Mouse (Mus musculus) embryonic facial prominence, embryonic 10.5 days (tissue): ENCODE measurements around the gene Ccr8. TPM values are rescaled to one million over a fixed set of nuclear protein-coding genes. Genes with fewer than 3 reads are reported as not detected.

Experiments
- polyA plus RNA-seq: library from polyadenylated mRNA; unstranded; fragments of >200 nt; fragmentation: Nextera tagmentation; extraction: Ambion mirVana; gene quantifications from 2 replicates; pipeline ENCODE4 v1.2.1, GENCODE M21; 2016

Ccr8 gene
- polyA plus RNA-seq, 1 experiment from 2014 or later: not detected

Other genes starting within 250 kb of the Ccr8 start
- 71.3 and 72.2 TPM in 2 replicates for gene Wdr48, start 197.2 kb upstream of the Ccr8 start, polyA plus RNA-seq
- 27.9 and 29.2 TPM in 2 replicates for gene Gorasp1, start 154.5 kb upstream of the Ccr8 start, polyA plus RNA-seq
- gene Ttc21a, start 154.5 kb upstream of the Ccr8 start, polyA plus RNA-seq: 0.43 and 0.47 TPM in 2 replicates
- gene Csrnp1, start 107.5 kb upstream of the Ccr8 start, polyA plus RNA-seq: 3.1 and 4.8 TPM in 2 replicates
- 0.04 and 0.38 TPM in 2 replicates for gene Xirp1, start 68.5 kb upstream of the Ccr8 start, polyA plus RNA-seq
- gene Cx3cr1, start 22.2 kb upstream of the Ccr8 start, polyA plus RNA-seq: 5.3 and 6.1 TPM in 2 replicates
- gene Slc25a38, start 18.3 kb downstream of the Ccr8 start, polyA plus RNA-seq: 43.4 and 46.3 TPM in 2 replicates
- 1,445 and 1,457 TPM in 2 replicates for gene Rpsa, start 35.6 kb downstream of the Ccr8 start, polyA plus RNA-seq
- 0.53 and 0.93 TPM in 2 replicates for gene Mobp, start 57.6 kb downstream of the Ccr8 start, polyA plus RNA-seq
- gene Myrip, start 209.4 kb downstream of the Ccr8 start, polyA plus RNA-seq: 0.18 and 0.27 TPM in 2 replicates